Mouse (Mus musculus) myocyte (in vitro differentiated cells): ENCODE measurements around the gene Ovca2. TPM values are rescaled to one million over a fixed set of nuclear protein-coding genes. Genes with fewer than 3 reads are reported as not detected.

Experiments
- H3K27me3 ChIP-seq: one replicate; pipeline ENCODE4 v1.6.1; 2011; ENCODE audit not compliant: control insufficient read depth, insufficient read depth, insufficient read length
- H3K36me3 ChIP-seq: one replicate; pipeline ENCODE4 v1.6.1; 2011; ENCODE audit not compliant: control insufficient read depth, insufficient read depth
- H3K4me2 ChIP-seq: one replicate; pipeline ENCODE4 v1.6.1; 2011; ENCODE audit warnings: low read depth, control low read depth
- H3K4me3 ChIP-seq: one replicate; pipeline ENCODE4 v1.5.1; 2011; ENCODE audit warnings: mild to moderate bottlenecking, control low read depth, moderate library complexity
- H3K79me2 ChIP-seq: one replicate; pipeline ENCODE4 v1.6.1; 2011; ENCODE audit not compliant: control insufficient read depth, insufficient read depth
- H3ac ChIP-seq: one replicate; pipeline ENCODE4 v1.6.1; 2011; ENCODE audit not compliant: control insufficient read depth, insufficient read length
- CEBPB ChIP-seq: IDR thresholded peaks from 2 replicates; pipeline ENCODE4 v1.6.1; 2011; ENCODE audit warnings: mild to moderate bottlenecking, moderate library complexity; ENCODE audit not compliant: poor library complexity, insufficient read depth, severe bottlenecking
- E2F4 ChIP-seq: IDR thresholded peaks from one replicate; pipeline ENCODE4 v1.6.1; 2011; ENCODE audit warnings: mild to moderate bottlenecking, control low read depth, moderate library complexity; ENCODE audit not compliant: insufficient read depth
- MAX ChIP-seq: IDR thresholded peaks from one replicate; pipeline ENCODE4 v1.6.1; 2011; ENCODE audit warnings: low read depth, mild to moderate bottlenecking, control low read depth
- MYOD1 ChIP-seq, 3 experiments: IDR thresholded peaks; one replicate each; pipeline ENCODE4 v1.6.1; 2011; ENCODE audit warnings: control low read depth in 2 of 3, low read depth in 2 of 3, mild to moderate bottlenecking in 2 of 3, moderate library complexity in 1 of 3; ENCODE audit not compliant: insufficient read length in 2 of 3, control insufficient read depth in 1 of 3
- MYOG ChIP-seq, 3 experiments: IDR thresholded peaks; one replicate each; pipeline ENCODE4 v1.6.1; 2011; ENCODE audit warnings: control low read depth in 2 of 3, low read depth in 2 of 3, mild to moderate bottlenecking in 2 of 3; ENCODE audit not compliant: insufficient read length in 2 of 3, control insufficient read depth in 1 of 3, insufficient read depth in 1 of 3
- POLR2A ChIP-seq: IDR thresholded peaks from one replicate; pipeline ENCODE4 v1.6.1; 2011; ENCODE audit warnings: low read depth, mild to moderate bottlenecking, control low read depth, moderate library complexity; ENCODE audit not compliant: insufficient read length
- POLR2AphosphoS2 ChIP-seq: IDR thresholded peaks from one replicate; pipeline ENCODE4 v1.6.1; 2011; ENCODE audit warnings: low read depth, control low read depth; ENCODE audit not compliant: insufficient read length
- REST ChIP-seq: IDR thresholded peaks from one replicate; pipeline ENCODE4 v1.6.1; 2011; ENCODE audit warnings: mild to moderate bottlenecking, control low read depth, moderate library complexity; ENCODE audit not compliant: insufficient read depth, insufficient read length
- SRF ChIP-seq: IDR thresholded peaks from one replicate; pipeline ENCODE4 v1.6.1; 2011; ENCODE audit warnings: low read depth; ENCODE audit not compliant: control insufficient read depth, insufficient read length
- TCF12 ChIP-seq: IDR thresholded peaks from one replicate; pipeline ENCODE4 v1.6.1; 2011; ENCODE audit warnings: mild to moderate bottlenecking, control low read depth; ENCODE audit not compliant: poor library complexity, insufficient read depth, severe bottlenecking
- TCF3 ChIP-seq: IDR thresholded peaks from one replicate; pipeline ENCODE4 v1.6.1; 2011; ENCODE audit warnings: low read depth, control low read depth; ENCODE audit not compliant: insufficient read length
- USF1 ChIP-seq: IDR thresholded peaks from one replicate; pipeline ENCODE4 v1.6.1; 2011; ENCODE audit warnings: low read depth, mild to moderate bottlenecking, control low read depth, moderate library complexity
- polyA plus RNA-seq: library from polyadenylated mRNA; unstranded; fragments of >200 nt; fragmentation: generic; extraction: Trizol; gene quantifications from one replicate; pipeline ENCODE4 v1.2.1, GENCODE M21; 2012; ENCODE audit warnings: missing spikeins

The Ovca2 gene
- polyA plus RNA-seq, 1 experiment = 12.2 TPM

DNA sequence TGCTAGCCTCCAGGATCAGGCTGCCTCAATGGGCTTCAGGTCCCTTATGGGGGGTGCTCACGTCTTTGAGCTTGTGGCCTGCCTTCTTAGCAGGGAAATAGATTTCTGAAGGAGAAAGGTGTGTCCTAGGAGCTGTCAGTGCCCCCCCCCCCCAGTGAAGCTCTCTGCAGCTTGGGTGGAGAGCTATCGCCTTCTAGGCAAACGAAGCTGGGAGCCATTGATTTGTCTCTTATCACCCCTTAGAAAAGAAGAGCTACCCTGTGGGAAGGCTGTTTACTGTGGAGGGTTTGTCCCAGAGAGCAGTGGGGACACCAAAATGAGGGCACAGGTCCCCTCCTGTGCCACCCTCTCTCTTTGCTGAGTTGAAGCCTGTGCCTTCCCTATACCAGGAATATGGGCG, 31.5 kb upstream of the Ovca2 start:
- Histone ChIP-seq H3K4me3 (no peak overlapping the region), H3K4me2 (no peak overlapping the region), H3K27me3 (no peaks in the 10 kb centered on the region), H3K79me2 (no peaks in the 10 kb centered on the region), H3ac (no peak overlapping the region), H3K36me3 (no peaks in the 10 kb centered on the region)
- TF ChIP-seq POLR2AphosphoS2 (no peak), POLR2A (no peak), TCF3 (no peak), REST (no peak), MAX (no peak)

DNA sequence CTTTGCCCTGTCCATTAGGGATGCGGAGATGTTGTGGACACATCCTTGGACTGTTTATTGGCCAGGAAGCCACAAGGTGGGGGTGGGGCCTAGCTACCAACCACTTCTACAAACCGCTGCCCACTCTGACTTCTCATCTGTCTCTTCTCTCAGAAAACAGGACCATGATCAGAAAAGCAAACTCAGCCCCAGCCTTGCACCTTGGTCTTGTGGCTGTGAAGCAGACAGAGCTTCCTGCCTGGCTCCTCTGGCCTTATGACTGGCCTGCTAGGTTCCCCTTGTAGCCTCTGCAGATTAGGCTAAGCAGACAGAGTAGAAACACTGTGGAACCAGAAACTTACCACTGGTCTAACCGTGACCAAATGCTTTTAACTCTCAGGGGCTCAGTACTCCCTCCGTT, 30.7 kb upstream of the Ovca2 start:
- no peaks in the 10 kb centered on the region for H3K36me3 ChIP-seq
- H3K4me3 ChIP-seq = no peak overlapping the region
- H3ac ChIP-seq = no peak overlapping the region
- no peak overlapping the region for H3K4me2 ChIP-seq
- TF ChIP-seq USF1 (no peak), TCF3 (no peak), CEBPB (no peak), MAX (no peak), MYOG (IDR thresholded peaks at IDR 0.05; ENCODE audit: control insufficient read depth in 1 of 3, insufficient read depth in 1 of 3, insufficient read length in 2 of 3, low read depth in 2 of 3) (no peak), POLR2A (no peak), E2F4 (no peak), TCF12 (no peak), MYOD1 (IDR thresholded peaks at IDR 0.05; ENCODE audit: control insufficient read depth in 1 of 3, insufficient read length in 2 of 3, low read depth in 2 of 3) (no peak), POLR2AphosphoS2 (no peak), REST (no peak), SRF (no peak)
- H3K79me2 ChIP-seq = no peaks in the 10 kb centered on the region
- H3K27me3 ChIP-seq = no peaks in the 10 kb centered on the region

DNA sequence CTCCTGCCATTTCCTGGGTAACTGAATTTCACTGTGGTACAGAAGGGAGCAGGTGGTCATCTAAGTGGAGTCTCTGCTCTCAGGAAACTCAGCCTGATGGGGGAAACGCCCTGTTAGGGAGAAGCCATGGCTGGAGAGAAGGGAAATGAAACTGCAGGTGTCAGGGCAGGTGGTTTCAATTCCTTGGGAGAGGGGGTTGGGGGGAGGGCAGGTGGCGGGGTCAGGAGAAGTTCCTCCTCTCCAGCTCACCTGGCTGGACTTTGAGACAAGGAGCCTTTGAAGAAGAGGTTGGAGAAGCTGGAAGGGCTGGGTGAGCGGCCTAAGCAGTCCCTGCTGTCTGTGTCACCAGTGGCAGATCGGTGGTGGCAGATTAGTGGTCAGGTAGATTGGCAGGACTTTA, 27.7 kb upstream of the Ovca2 start:
- Histone ChIP-seq H3K4me2 (no peak overlapping the region), H3K79me2 (no peaks in the 10 kb centered on the region), H3K27me3 (no peaks in the 10 kb centered on the region), H3ac (no peak overlapping the region), H3K4me3 (no peak overlapping the region), H3K36me3 (no peaks in the 10 kb centered on the region)
- TF ChIP-seq TCF3 (no peak), E2F4 (no peak), MAX (no peak), SRF (no peak), CEBPB (no peak), MYOG (IDR thresholded peaks at IDR 0.05; ENCODE audit: control insufficient read depth in 1 of 3, insufficient read depth in 1 of 3, insufficient read length in 2 of 3, low read depth in 2 of 3) (no peak), REST (no peak), TCF12 (no peak), USF1 (no peak), POLR2A (no peak), POLR2AphosphoS2 (no peak)

DNA sequence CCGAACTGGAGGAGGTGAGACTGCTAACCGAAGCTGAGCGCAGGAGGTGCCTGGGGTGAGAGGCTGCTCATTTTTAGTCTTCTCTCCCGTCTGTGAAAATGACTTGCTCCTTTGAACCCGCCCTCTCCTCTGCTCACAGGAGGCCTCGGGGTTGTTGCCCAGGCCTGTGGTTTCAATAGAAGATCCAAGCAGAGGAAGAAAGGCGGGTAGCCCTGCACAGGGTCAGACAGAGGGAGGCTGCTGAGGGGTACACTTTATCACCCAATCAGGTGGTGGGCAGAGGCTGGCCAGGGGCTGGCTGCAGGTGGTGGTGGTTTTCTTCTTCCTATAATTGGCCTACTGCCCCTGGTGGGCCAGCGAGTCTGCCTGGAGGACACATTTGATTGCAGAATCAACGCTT, 25.8 kb upstream of the Ovca2 start:
- H3K36me3 ChIP-seq = no peaks in the 10 kb centered on the region
- no peak overlapping the region for H3K4me3 ChIP-seq
- no peak overlapping the region for H3ac ChIP-seq
- H3K27me3 ChIP-seq = no peaks in the 10 kb centered on the region
- no peak overlapping the region for H3K4me2 ChIP-seq
- no peaks in the 10 kb centered on the region for H3K79me2 ChIP-seq
- no peak for TF ChIP-seq REST
- TF ChIP-seq POLR2A = no peak
- TF ChIP-seq CEBPB = no peak
- no peak for TF ChIP-seq USF1
- TF ChIP-seq MYOG (IDR thresholded peaks at IDR 0.05; ENCODE audit: control insufficient read depth in 1 of 3, insufficient read depth in 1 of 3, insufficient read length in 2 of 3, low read depth in 2 of 3) = no peak

DNA sequence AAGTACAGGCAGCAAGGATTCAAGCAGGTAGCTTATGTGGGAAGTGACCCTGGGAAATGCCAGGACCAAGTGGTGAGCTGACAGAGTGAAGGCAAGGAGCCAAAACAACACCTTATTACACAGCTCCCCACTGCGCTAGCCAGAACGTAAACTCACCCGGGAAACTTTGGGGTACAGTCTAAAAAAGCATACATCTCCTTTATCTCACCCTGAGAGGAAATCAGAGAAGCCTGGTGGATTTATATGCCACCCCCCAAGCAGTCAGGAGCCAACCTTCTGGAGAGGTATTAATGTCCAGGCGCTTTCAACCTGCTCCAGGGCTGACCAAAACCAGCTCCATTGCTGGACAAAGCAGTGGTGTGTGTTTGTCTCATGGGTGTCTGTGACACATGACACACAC, 25.3 kb upstream of the Ovca2 start:
- no peak for TF ChIP-seq MAX
- no peak for TF ChIP-seq TCF12
- no peak for TF ChIP-seq POLR2AphosphoS2
- H3K79me2 ChIP-seq = no peaks in the 10 kb centered on the region
- no peak overlapping the region for H3ac ChIP-seq
- H3K27me3 ChIP-seq = peaks cover 1% of the 10 kb centered on the region
- no peak overlapping the region for H3K4me3 ChIP-seq
- no peaks in the 10 kb centered on the region for H3K36me3 ChIP-seq
- no peak overlapping the region for H3K4me2 ChIP-seq

DNA sequence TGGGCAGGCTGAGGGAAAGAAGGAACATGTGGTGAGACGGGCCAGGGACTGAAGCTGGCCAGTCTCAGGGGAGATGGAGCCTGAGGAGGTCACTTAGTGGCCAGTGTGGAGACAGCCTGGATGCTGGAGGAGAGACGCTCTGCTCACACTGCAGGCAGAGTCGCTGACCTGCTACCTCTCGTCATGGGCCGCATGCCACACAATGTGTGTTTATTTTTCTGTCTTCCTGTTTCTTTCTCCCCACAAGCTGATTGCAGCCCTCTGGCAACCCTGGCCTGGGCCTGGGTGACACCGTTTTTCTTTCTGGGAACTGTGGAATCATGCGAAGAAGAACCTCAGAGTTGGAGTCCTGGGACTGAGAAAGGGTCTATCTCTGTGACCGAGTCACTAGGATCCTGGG, 23.1 kb upstream of the Ovca2 start:
- H3K79me2 ChIP-seq = no peaks in the 10 kb centered on the region
- no peaks in the 10 kb centered on the region for H3K36me3 ChIP-seq
- no peak overlapping the region for H3K4me2 ChIP-seq
- no peak overlapping the region for H3K4me3 ChIP-seq
- TF ChIP-seq POLR2A (no peak), POLR2AphosphoS2 (no peak), E2F4 (no peak), MYOD1 (IDR thresholded peaks at IDR 0.05; ENCODE audit: control insufficient read depth in 1 of 3, insufficient read length in 2 of 3, low read depth in 2 of 3) (no peak), MYOG (IDR thresholded peaks at IDR 0.05; ENCODE audit: control insufficient read depth in 1 of 3, insufficient read depth in 1 of 3, insufficient read length in 2 of 3, low read depth in 2 of 3) (no peak), TCF3 (no peak), REST (no peak), TCF12 (no peak), CEBPB (no peak)
- H3K27me3 ChIP-seq = peaks cover 7% of the 10 kb centered on the region
- H3ac ChIP-seq = no peak overlapping the region
